Mouse (Mus musculus): ENCODE measurements around the gene Treh.

- TF ChIP-seq POLR2A (IDR thresholded peaks at IDR 0.05; ENCODE audit: insufficient read length, low read depth) (no peak), MYOD1 (IDR thresholded peaks at IDR 0.05; ENCODE audit: control insufficient read depth in 1 of 3, insufficient read length in 2 of 3, low read depth in 2 of 3) (no peak), MAX (IDR thresholded peaks at IDR 0.05; ENCODE audit: low read depth) (no peak), POLR2AphosphoS2 (IDR thresholded peaks at IDR 0.05; ENCODE audit: insufficient read length, low read depth) (no peak), USF1 (IDR thresholded peaks at IDR 0.05; ENCODE audit: low read depth) (no peak), MYOG (IDR thresholded peaks at IDR 0.05; ENCODE audit: control insufficient read depth in 1 of 3, insufficient read depth in 1 of 3, insufficient read length in 2 of 3, low read depth in 2 of 3) (no peak), E2F4 (IDR thresholded peaks at IDR 0.05; ENCODE audit: insufficient read depth) (no peak)
These were observed 12.6 kb downstream of the Treh start for GRCm38 (mm10) chr9:44685346-44686330.

Data from myocyte (in vitro differentiated cells).